Mouse (Mus musculus): ENCODE data around the gene Micu1. TPM values are rescaled to one million over a fixed set of nuclear protein-coding genes. Genes with fewer than 3 reads are reported as not detected.

The Micu1 gene
- polyA plus RNA-seq, 1 experiment from 2014 or later: 52.4 TPM

GRCm38 (mm10) chr10:59787140-59787800 is 85.0 kb downstream of the Micu1 start:
- ATAC-seq (no peak), DNase-seq (ENCODE audit: low read depth, low spot score) (no peak)
- in situ Hi-C loops (cut with MboI; ENCODE audit: low pct_unique_long_range_greater_than_20kb): no loop called here
- H3K27me3 ChIP-seq: no peaks in the 10 kb centered on the region
- TF ChIP-seq CTCF (IDR thresholded peaks at IDR 0.05): peak; percentile 43
- POLR2A ChIA-PET: no interaction called here
- CTCF ChIA-PET: no interaction called here

GRCm38 (mm10) chr10:59787870-59788269 is 85.6 kb downstream of the Micu1 start:
- ChIA-PET CTCF (no interaction called here), POLR2A (no interaction called here)
- in situ Hi-C loops (cut with MboI; ENCODE audit: low pct_unique_long_range_greater_than_20kb): no loop called here
- no peak for DNase-seq (ENCODE audit: low read depth, low spot score)
- no peaks in the 10 kb centered on the region for H3K27me3 ChIP-seq
- TF ChIP-seq CTCF (IDR thresholded peaks at IDR 0.05): no peak
- no peak for ATAC-seq

GRCm38 (mm10) chr10:59790291-59790929 is 88.1 kb downstream of the Micu1 start:
- in situ Hi-C loops (cut with MboI; ENCODE audit: low pct_unique_long_range_greater_than_20kb): no loop called here
- TF ChIP-seq CTCF (IDR thresholded peaks at IDR 0.05): no peak

GRCm38 (mm10) chr10:59791896-59792295 is 89.6 kb downstream of the Micu1 start:
- peak; percentile 89 for ATAC-seq
- ChIA-PET CTCF (interaction anchor here (1.3 to 1.5 kb wide), 2 partner anchors 9 to 24 kb away, joined by 3 to 4 read pairs; no protein-coding TSS in a partner anchor), POLR2A (interaction anchor here (0.9 kb wide), 1 partner anchor 13 kb away, joined by 6 read pairs; no protein-coding TSS in a partner anchor)
- in situ Hi-C loops (cut with MboI; ENCODE audit: low pct_unique_long_range_greater_than_20kb): no loop called here
- TF ChIP-seq CTCF (IDR thresholded peaks at IDR 0.05): no peak
- DNase-seq (ENCODE audit: low read depth, low spot score): no peak
- no peaks in the 10 kb centered on the region for H3K27me3 ChIP-seq

More at GRCm38 (mm10) chr10:59790291-59790929, 88.1 kb downstream of the Micu1 start:
- CTCF ChIA-PET: interaction anchor here (1.3 kb wide), 1 partner anchor 24 kb away, joined by 3 read pairs; no protein-coding TSS in a partner anchor
- POLR2A ChIA-PET: no interaction called here
- no peak for DNase-seq (ENCODE audit: low read depth, low spot score)
- no peaks in the 10 kb centered on the region for H3K27me3 ChIP-seq
- ATAC-seq: peak; percentile 29

- POLR2A ChIA-PET: interaction anchor here (0.6 to 0.9 kb wide), 2 partner anchors 14 to 333 kb away, joined by 4 to 6 read pairs; no protein-coding TSS in a partner anchor
- TF ChIP-seq CTCF (IDR thresholded peaks at IDR 0.05): no peak
- DNase-seq (ENCODE audit: low read depth, low spot score) (no peak), ATAC-seq (no peak)
- in situ Hi-C loops (cut with MboI; ENCODE audit: low pct_unique_long_range_greater_than_20kb): no loop called here
- CTCF ChIA-PET: interaction anchor here (1.2 to 1.5 kb wide), 4 partner anchors 10 to 339 kb away, joined by 3 to 4 read pairs (median 3); no protein-coding TSS in a partner anchor
- no peaks in the 10 kb centered on the region for H3K27me3 ChIP-seq
Measured at GRCm38 (mm10) chr10:59792575-59793176, 90.4 kb downstream of the Micu1 start.

DNA sequence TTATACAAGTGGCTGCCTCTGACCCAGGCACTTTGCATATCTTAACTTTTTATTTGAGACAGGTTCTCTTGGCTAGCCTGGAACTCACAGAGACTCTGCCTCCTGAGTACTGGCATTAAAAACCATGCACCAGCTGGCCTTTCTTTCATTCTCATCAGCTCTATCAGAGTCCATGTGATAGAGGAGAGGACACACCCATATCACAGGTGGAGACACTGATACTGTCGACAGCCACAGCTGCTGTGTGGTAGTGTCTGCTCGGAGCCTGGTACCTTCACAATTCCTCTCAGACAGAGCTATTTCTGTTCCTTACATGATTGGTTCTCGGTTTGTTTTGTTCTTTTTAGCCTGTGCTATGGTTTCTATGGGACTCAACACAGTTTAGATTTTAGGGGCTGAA is 91.2 kb downstream of the Micu1 start:
- H3K27me3 ChIP-seq: no peaks in the 10 kb centered on the region
- ChIA-PET POLR2A (interaction anchor here (0.6 kb wide), 1 partner anchor 334 kb away, joined by 4 read pairs; no protein-coding TSS in a partner anchor), CTCF (interaction anchor here (1.2 to 1.5 kb wide), 2 partner anchors 11 to 339 kb away, joined by 3 read pairs; no protein-coding TSS in a partner anchor)
- DNase-seq (ENCODE audit: low read depth, low spot score) (no peak), ATAC-seq (no peak)
- TF ChIP-seq CTCF (IDR thresholded peaks at IDR 0.05): no peak
- in situ Hi-C loops (cut with MboI; ENCODE audit: low pct_unique_long_range_greater_than_20kb): no loop called here

- no peak for ATAC-seq
- POLR2A ChIA-PET: interaction anchor here (0.6 kb wide), 2 partner anchors 71 to 85 kb away, joined by 4 to 5 read pairs; no protein-coding TSS in a partner anchor
- no peak for DNase-seq (ENCODE audit: low read depth, low spot score)
- TF ChIP-seq CTCF (IDR thresholded peaks at IDR 0.05): no peak
- CTCF ChIA-PET: no interaction called here
- H3K27me3 ChIP-seq: no peaks in the 10 kb centered on the region
- in situ Hi-C loops (cut with MboI; ENCODE audit: low pct_unique_long_range_greater_than_20kb): no loop called here
Measured at GRCm38 (mm10) chr10:59795085-59795484, 92.8 kb downstream of the Micu1 start.

DNA sequence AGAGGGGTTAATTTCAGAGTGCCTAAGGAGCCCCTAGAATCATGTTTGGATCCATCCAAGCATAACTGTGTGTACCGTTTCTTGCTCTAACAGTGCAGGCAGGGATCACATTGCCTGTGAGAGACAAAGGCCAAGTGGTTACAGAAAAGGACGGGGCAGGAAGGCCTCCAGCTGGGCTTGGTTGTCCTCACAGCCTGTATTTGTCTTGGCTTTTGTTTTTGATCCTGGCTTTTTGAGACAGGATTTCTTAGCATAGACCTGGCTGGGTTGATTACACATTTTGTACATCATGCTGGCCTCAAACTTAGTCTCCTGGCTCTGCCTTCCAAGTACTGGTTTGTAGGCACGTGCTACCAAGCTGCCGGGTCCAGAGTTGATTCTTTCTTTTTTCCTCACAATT is 93.6 kb downstream of the Micu1 start:
- ATAC-seq (no peak), DNase-seq (ENCODE audit: low read depth, low spot score) (no peak)
- POLR2A ChIA-PET: interaction anchor here (0.6 kb wide), 1 partner anchor 70 kb away, joined by 5 read pairs; no protein-coding TSS in a partner anchor
- no peak for TF ChIP-seq CTCF (IDR thresholded peaks at IDR 0.05)
- H3K27me3 ChIP-seq: no peaks in the 10 kb centered on the region
- CTCF ChIA-PET: no interaction called here
- in situ Hi-C loops (cut with MboI; ENCODE audit: low pct_unique_long_range_greater_than_20kb): no loop called here

DNA sequence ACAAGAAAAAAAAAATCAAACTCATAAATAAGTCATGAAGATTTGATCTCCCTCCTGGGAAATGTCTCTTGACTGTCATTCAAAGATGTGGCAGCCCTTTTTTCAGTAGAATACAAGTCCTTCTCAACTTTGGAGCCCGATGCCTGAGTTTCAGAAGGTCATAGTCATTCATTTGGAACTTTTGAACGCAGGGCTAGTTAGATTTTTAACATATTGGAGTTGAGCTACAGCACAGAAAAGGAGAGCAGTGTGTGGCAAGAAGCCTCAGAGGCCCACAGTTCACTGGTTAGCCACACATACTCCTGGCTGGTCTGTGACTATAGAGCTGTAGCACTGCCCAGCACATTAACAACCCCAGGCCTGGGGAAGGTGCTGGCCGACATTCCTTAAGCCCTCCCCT is 96.1 kb downstream of the Micu1 start:
- in situ Hi-C loops (cut with MboI; ENCODE audit: low pct_unique_long_range_greater_than_20kb): no loop called here
- DNase-seq (ENCODE audit: low read depth, low spot score) (no peak), ATAC-seq (no peak)
- H3K27me3 ChIP-seq: no peaks in the 10 kb centered on the region
- CTCF ChIA-PET: no interaction called here
- POLR2A ChIA-PET: no interaction called here
- no peak for TF ChIP-seq CTCF (IDR thresholded peaks at IDR 0.05)

GRCm38 (mm10) chr10:59799303-59800044 is 97.2 kb downstream of the Micu1 start:
- CTCF ChIA-PET: interaction anchor here (1.0 to 1.1 kb wide), 2 partner anchors 14 to 19 kb away, joined by 4 to 6 read pairs; no protein-coding TSS in a partner anchor
- no peak for ATAC-seq
- no peak for DNase-seq (ENCODE audit: low read depth, low spot score)
- POLR2A ChIA-PET: no interaction called here
- TF ChIP-seq CTCF (IDR thresholded peaks at IDR 0.05): no peak
- H3K27me3 ChIP-seq: no peaks in the 10 kb centered on the region
- in situ Hi-C loops (cut with MboI; ENCODE audit: low pct_unique_long_range_greater_than_20kb): loop anchor here (25.0 kb wide), 1 partner anchor 312 kb away; no protein-coding TSS in a partner anchor

Measured in Patski (cell line).